Mouse (Mus musculus) adrenal gland, adult 2 months (tissue): Measurements from ENCODE around the gene Myh9. TPM values are rescaled to one million over a fixed set of nuclear protein-coding genes. Genes with fewer than 3 reads are reported as not detected.
A peak's percentile ranks its signal among the peaks of the same experiment; 100 is the strongest.
"Not testable (repeated sequence)": the region's sequence is repeated elsewhere in the genome, so short reads cannot be mapped to it uniquely, and the experiment has no call there.

ENCODE experiments used
- DNase-seq: peaks from one replicate; pipeline ENCODE4 v3.0.0; 2021
- polyA plus RNA-seq: library from polyadenylated mRNA; depleted of rRNA; stranded (reverse); fragments of >200 nt; gene quantifications from 2 replicates; pipeline ENCODE4 v1.2.3, GENCODE M21; 2012
- total RNA-seq, 2 experiments: library from RNA; stranded (reverse); gene quantifications; 2 replicates each; pipeline ENCODE4 v1.2.3; 2021

Gene Myh9
- total and polyA plus RNA-seq, 3 experiments, result 51.9 to 306 (median 280) TPM

- not testable (repeated sequence) for DNase-seq
Measured at GRCm38 (mm10) chr15:77867231-77867968, 25.4 kb upstream of the Myh9 start.

DNA sequence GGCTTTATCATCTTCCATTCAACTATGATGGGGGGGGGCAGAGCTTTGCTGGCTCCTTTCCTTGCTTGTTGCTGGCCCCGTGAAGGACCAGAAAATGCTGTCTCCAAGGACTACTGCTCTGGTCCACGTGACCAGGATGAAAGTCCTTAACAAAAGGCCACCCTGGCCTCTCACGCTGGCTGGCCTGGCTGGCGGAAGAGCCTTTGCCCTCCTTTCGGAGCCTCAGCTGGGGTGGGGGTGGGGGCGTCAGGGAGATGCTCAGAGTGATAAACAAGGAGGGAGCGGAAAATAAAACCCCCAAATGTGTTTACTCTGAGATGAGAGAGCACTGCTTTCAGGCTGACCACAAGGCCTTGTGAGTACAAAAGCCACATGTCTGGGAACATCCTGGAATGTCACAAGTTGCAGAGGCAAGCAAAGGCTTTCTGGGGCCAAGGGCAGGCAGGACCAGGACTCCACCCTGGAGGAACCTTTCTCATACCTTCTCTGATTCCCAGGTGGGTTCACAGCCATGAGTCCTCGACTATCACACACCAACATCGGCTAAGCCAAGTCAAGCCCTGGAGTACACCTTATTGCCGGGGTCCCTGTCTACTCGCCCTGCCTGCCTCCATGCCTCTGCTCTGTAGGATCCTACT lies 24.7 kb upstream of the Myh9 start:
- peak; percentile 67 for DNase-seq

- no peak for DNase-seq
Measured at GRCm38 (mm10) chr15:77864063-77864758, 22.2 kb upstream of the Myh9 start.

DNA sequence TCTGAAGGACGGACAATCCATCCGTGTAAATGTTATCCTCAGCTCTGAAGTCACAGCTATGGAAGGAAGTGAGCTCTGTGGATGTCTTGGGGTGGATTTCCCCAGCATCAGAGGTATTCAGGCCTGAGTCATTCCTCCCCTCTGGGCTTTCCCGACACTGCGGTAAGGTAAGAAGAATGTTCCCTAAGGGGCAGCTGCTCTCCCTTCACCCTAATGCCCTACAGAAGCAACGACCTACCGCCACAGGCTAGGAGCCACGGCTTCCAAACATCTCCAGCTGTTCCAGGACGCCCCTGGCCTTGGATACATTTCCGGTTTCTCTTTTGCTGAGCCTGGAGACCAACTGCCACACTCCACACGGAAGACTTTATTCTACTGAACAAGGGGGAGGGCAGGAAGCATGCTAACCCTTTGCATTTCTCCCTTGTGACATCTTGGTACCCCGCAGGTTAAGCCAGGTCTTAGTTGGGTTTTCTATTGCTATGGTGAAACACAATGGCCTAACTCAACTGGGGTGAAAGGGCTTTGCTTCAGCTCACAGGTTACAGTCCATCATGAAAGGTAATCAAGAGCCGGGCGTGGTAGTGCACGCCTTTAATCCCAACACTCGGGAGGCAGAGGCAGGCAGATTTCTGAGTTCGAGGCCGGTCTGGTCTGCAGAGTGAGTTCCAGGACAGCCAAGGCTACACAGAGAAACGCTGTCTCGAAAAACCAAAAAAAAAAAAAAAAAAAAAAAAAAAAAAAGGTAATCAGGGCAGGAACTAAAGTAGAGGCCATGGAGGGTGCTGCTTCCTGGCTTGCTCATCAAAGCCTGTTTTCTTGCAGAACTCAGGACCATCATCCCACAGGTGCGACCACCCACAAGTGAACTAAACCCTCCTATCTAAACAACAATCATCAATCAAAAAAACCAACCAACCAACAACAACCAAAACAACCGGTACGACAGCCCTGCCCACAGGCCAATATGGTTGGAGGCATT lies 21.3 kb upstream of the Myh9 start:
- DNase-seq, result no peak

DNA sequence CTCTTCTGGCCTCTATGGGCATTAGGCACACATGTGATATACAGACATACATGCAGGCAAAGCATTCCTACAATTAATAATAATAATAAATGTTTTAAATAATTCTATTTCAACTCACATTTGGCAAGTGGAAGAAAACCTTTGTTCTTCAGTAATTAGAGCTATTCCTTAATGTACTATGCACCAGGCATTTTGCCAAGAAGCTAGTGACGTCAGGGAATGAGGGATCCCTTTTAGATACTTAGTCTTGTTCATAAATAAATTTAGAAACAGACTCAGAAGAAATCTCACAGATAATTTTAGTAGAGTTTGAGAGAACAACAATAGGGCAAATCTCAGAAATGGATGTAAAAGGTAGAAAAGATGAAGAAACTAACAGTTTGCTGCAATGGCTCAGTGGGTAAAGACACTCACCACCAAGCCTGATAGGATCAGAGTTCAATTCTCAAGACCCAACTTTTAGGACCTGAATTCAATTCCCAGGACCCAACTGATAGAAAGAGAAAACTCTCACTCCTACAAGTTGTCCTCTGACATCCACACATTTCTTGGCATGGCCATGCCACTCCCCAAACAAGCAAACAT lies 18.2 kb upstream of the Myh9 start:
- no peak for DNase-seq

- peak; percentile 74 for DNase-seq
Measured at GRCm38 (mm10) chr15:77857662-77858156, 15.7 kb upstream of the Myh9 start.

DNA sequence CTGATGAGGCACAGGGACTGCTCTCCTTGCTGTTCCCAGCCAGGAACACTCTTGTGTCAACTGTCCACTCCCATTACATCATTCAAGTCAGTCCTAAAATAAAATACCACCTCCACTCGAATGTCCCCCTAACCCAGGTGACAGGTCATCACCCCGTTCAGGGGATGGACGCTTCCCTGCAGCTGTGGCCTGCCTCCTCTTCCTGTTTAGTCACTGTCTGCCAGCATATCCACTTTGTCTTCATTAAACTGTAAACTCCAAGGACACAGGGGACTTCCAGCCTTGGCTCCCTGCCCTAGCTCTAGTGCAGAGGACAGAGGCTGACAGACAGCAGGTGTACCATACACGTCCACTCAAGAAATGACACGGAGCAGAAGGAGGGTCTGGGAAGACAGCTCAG lies 14.6 kb upstream of the Myh9 start:
- peak; percentile 90 for DNase-seq

GRCm38 (mm10) chr15:77855301-77855700 lies 13.3 kb upstream of the Myh9 start:
- peak; percentile 28 for DNase-seq

- DNase-seq, result no peak
Measured at GRCm38 (mm10) chr15:77852001-77852400, 10.0 kb upstream of the Myh9 start.

- no peak for DNase-seq
Measured at GRCm38 (mm10) chr15:77851136-77851535, 9.2 kb upstream of the Myh9 start.

- no peak for DNase-seq
Measured at GRCm38 (mm10) chr15:77849572-77850229, 7.7 kb upstream of the Myh9 start.

GRCm38 (mm10) chr15:77849039-77849436 lies 7.1 kb upstream of the Myh9 start:
- no peak for DNase-seq

GRCm38 (mm10) chr15:77848415-77849038 lies 6.6 kb upstream of the Myh9 start:
- DNase-seq, result no peak

GRCm38 (mm10) chr15:77847826-77848225 lies 5.9 kb upstream of the Myh9 start:
- DNase-seq, result no peak

- no peak for DNase-seq
Measured at GRCm38 (mm10) chr15:77847108-77847507, 5.1 kb upstream of the Myh9 start.

- not testable (repeated sequence) for DNase-seq
Measured at GRCm38 (mm10) chr15:77845931-77846595, 4.1 kb upstream of the Myh9 start.

GRCm38 (mm10) chr15:77844955-77845635 lies 3.1 kb upstream of the Myh9 start:
- DNase-seq, result no peak

GRCm38 (mm10) chr15:77844048-77844447 lies 2.1 kb upstream of the Myh9 start:
- DNase-seq, result no peak

DNA sequence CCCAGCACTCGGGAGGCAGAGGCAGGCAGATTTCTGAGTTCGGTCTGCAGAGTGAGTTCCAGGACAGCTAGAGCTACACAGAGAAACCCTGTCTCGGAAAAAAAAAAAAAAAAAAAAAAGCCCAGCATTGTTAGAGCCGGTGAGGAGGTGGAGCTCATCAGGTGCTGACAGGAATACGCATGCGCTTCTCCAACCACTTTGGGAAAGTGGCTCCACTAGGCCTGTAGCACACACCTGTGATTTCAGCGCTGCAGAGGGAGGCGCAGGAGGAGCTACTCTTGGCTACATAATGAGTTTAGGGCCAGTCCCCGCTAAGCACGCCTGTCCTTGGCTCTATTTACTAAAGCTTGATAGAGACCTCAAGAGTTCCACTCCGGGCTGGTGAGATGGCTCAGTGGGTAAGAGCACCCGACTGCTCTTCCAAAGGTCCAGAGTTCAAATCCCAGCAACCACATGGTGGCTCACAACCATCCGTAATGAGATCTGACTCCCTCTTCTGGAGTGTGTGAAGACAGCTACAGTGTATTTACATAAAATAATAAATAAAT lies 1.6 kb upstream of the Myh9 start:
- DNase-seq, result not testable (repeated sequence)
